ENCODE assay signal across 12 mouse cellular contexts in the genomic region with DNA sequence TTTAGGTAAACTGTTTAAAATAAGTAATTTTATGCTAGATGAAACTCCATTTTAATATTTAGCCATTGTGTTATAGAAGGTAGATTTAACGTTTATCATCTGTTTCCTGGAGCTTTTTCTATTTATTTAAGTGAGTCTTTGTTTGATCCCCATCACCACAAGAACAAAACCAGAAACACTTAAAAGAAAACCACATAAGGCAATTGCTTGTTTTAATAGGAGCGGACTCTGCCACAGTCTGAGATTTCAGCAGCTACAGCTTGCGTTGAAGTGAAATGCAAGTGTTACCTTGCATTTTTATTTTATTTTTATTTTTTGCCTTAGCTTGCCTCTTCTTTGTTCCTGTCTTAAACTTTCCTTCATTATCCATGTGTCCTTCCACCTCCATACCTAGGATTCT. TPM values are rescaled to one million over a fixed set of nuclear protein-coding genes. Genes with fewer than 3 reads are reported as not detected.
A peak's percentile ranks its signal among the peaks of the same experiment; 100 is the strongest.
DNase-seq lines count a peak whose midpoint lies in the region; ATAC-seq and TF ChIP-seq lines count a peak whose summit lies in the region.
"Had no signal": no experiment of that assay in that cellular context is flagged by ENCODE, and none has a peak within 500 bp of the region (broad histone marks: within the 10 kb centered on the region; RNA-seq: fewer than 3 reads in every experiment).

No protein-coding gene starts in this region.

- 82% methylated on average over 3 of the region's 3 CpGs for WGBS in forebrain, embryonic 14.5 days
- WGBS in limb, embryonic 15.5 days = 68% methylated on average over 3 of the region's 3 CpGs

- H3K36me3 ChIP-seq in forebrain, embryonic 14.5 days (ENCODE audit: control insufficient read depth, insufficient read depth, low read length) = no peaks in the 10 kb centered on the region
- H3K36me3 ChIP-seq in limb, embryonic 15.5 days = no peaks in the 10 kb centered on the region

- peaks cover 22% of the 10 kb centered on the region for H3K4me1 ChIP-seq in forebrain, embryonic 14.5 days (ENCODE audit: control insufficient read depth, insufficient read depth, low read length)
- H3K4me1 ChIP-seq in limb, embryonic 15.5 days = peaks cover 20% of the 10 kb centered on the region

- H3K4me3 ChIP-seq in gastrocnemius, adult 2 months = no peak overlapping the region
- H3K4me3 ChIP-seq in forebrain, embryonic 14.5 days (ENCODE audit: low read depth, low read length) = no peak overlapping the region
- no peak overlapping the region for H3K4me3 ChIP-seq in limb, embryonic 15.5 days

- no peak for DNase-seq in gastrocnemius, adult 2 months
- no peak for DNase-seq in gastrocnemius, postnatal 4 days (ENCODE audit: low spot score in 2 of 2)
- DNase-seq in A20 (ENCODE audit: low read depth, low spot score) = peak; percentile 29
- DNase-seq in forebrain, embryonic 14.5 days (ENCODE audit: low spot score) = no peak
- no peak for DNase-seq in testis, postnatal 14 days (ENCODE audit: low spot score)
- no peak for DNase-seq in urinary bladder, postnatal 25 days (ENCODE audit: low spot score)
- DNase-seq in embryo, embryonic 11 days = no peak
- DNase-seq: adrenal gland, postnatal 10 days; cerebellum, adult 11 months; thymus, adult 18-20 months had no signal

- ATAC-seq in forebrain, embryonic 14.5 days = no peak
- ATAC-seq in limb, embryonic 15.5 days (ENCODE audit: insufficient number of reproducible peaks, low FRiP score, low TSS enrichment, low read depth) = no peak

- peak overlapping the region; percentile 68 for H3K27ac ChIP-seq in gastrocnemius, adult 2 months
- H3K27ac ChIP-seq in forebrain, embryonic 14.5 days (ENCODE audit: low read depth, low read length) = peak overlapping the region; percentile 62; the same call in 1 of the 2 replicates
- peak overlapping the region; percentile 33 for H3K27ac ChIP-seq in limb, embryonic 15.5 days
- H3K27ac ChIP-seq: macrophage had no signal

- H3K27me3 ChIP-seq in forebrain, embryonic 14.5 days (replicated peaks; ENCODE audit: control insufficient read depth, insufficient read depth, low read length) = no peaks in the 10 kb centered on the region
- no peaks in the 10 kb centered on the region for H3K27me3 ChIP-seq in limb, embryonic 15.5 days

- H3K9ac ChIP-seq in forebrain, embryonic 14.5 days (ENCODE audit: low read length) = no peak overlapping the region
- H3K9ac ChIP-seq in limb, embryonic 15.5 days = no peak overlapping the region

- TF ChIP-seq CTCF in gastrocnemius, adult 2 months (IDR thresholded peaks at IDR 0.05) = no peak

- intact Hi-C loops in gastrocnemius, adult 2 months (cut with DNase I) = loop anchor here (10.0 kb wide), 1 partner anchor 255 kb away; a partner anchor contains a TSS

- no peak overlapping the region for H3K4me2 ChIP-seq in forebrain, embryonic 14.5 days (ENCODE audit: low read length)
- no peak overlapping the region for H3K4me2 ChIP-seq in limb, embryonic 15.5 days

- H3K9me3 ChIP-seq in forebrain, embryonic 14.5 days (replicated peaks; ENCODE audit: control insufficient read depth, low read length) = no peaks in the 10 kb centered on the region
- no peaks in the 10 kb centered on the region for H3K9me3 ChIP-seq in limb, embryonic 15.5 days

RNA-seq across cellular contexts. Expression of a gene that starts 43.6 kb away (rescaled TPM):
- 10 to 100 TPM; 43.4 to 46.9 TPM for total RNA-seq in gastrocnemius, adult 2 months (2021)
- 100 to 1,000 TPM in 1 of 2 experiments, 10 to 100 TPM in 1; 85.1 to 102 TPM for total RNA-seq in gastrocnemius, postnatal 4 days (2021)
- 27.1 and 42.0 TPM in 2 replicates for polyA plus RNA-seq in forebrain, embryonic 14.5 days (2014; fragmentation: Nextera tagmentation; extraction: Ambion mirVana)
- 35.2 and 36.4 TPM in 2 replicates for polyA plus RNA-seq in limb, embryonic 15.5 days (2015; fragmentation: Nextera tagmentation; extraction: Ambion mirVana)
